Mouse (Mus musculus) small intestine, adult 2 months (tissue): ENCODE measurements at regions not wholly inside any gene's neighbourhood (a gene's known extent, or its start where the extent isn't known, plus 50 kb on each side); places are given as distances from the start of the nearest gene placed in this dataset.

Experiments
- CTCF ChIP-seq: fragments of 200-500 bp; IDR thresholded peaks from 2 replicates; pipeline ENCODE4 v1.5.1; 2012; ENCODE audit warnings: low read depth, mild to moderate bottlenecking, control low read depth, inconsistent platforms, low read length, moderate library complexity, mixed read lengths; ENCODE audit not compliant: insufficient replicate concordance, insufficient read length; ENCODE audit errors: extremely low read depth
- POLR2A ChIP-seq: fragments of 200-500 bp; IDR thresholded peaks from 2 replicates; pipeline ENCODE4 v1.6.1; 2012; ENCODE audit warnings: low read depth, mild to moderate bottlenecking, control low read depth, inconsistent platforms, low read length, moderate library complexity

GRCm38 (mm10) chr1:73845115-73845514 is 279.1 kb downstream of the Tns1 start:
- TF ChIP-seq CTCF (no peak), POLR2A (no peak)
